Mouse (Mus musculus) kidney, postnatal 0 days (tissue): ENCODE results near the gene Chil3. TPM values are rescaled to one million over a fixed set of nuclear protein-coding genes. Genes with fewer than 3 reads are reported as not detected.
A peak's percentile ranks its signal among the peaks of the same experiment; 100 is the strongest.
"Not testable (repeated sequence)": the region's sequence is repeated elsewhere in the genome, so short reads cannot be mapped to it uniquely, and the experiment has no call there.

Experiments
- ATAC-seq: fragments of 200-750 bp; cut with Nextera tagmentation; replicated peaks from 2 replicates; pipeline ENCODE4 v1.8.0; 2017; ENCODE audit warnings: low read depth, moderate number of reproducible peaks, moderate TSS enrichment, moderate library complexity; ENCODE audit not compliant: low FRiP score
- DNase-seq: peaks from one replicate; pipeline ENCODE4 v3.0.0-alpha.2; 2016; ENCODE audit warnings: low spot score
- H3K27ac ChIP-seq: fragments of 300-500 bp; sonication (generic); 2 replicates; pipeline ENCODE4 v1.5.1; 2014; ENCODE audit warnings: mild to moderate bottlenecking
- H3K27me3 ChIP-seq: fragments of 300-500 bp; sonication (generic); 2 replicates; pipeline ENCODE4 v1.6.1; 2014; ENCODE audit warnings: low read length, mixed read lengths; ENCODE audit not compliant: insufficient read depth
- H3K36me3 ChIP-seq: fragments of 300-500 bp; sonication (generic); 2 replicates; pipeline ENCODE4 v1.6.1; 2014; ENCODE audit warnings: low read length, mixed read lengths; ENCODE audit not compliant: insufficient read depth
- H3K4me1 ChIP-seq: fragments of 300-500 bp; sonication (generic); replicated peaks from 2 replicates; pipeline ENCODE4 v1.6.1; 2014; ENCODE audit warnings: antibody characterized with exemption, low read length, mixed read lengths; ENCODE audit not compliant: insufficient read depth
- H3K4me2 ChIP-seq: fragments of 300-500 bp; sonication (generic); 2 replicates; pipeline ENCODE4 v1.6.1; 2014; ENCODE audit warnings: mild to moderate bottlenecking, low read length, moderate library complexity, mixed read lengths
- H3K4me3 ChIP-seq: fragments of 300-500 bp; sonication (generic); replicated peaks from 2 replicates; pipeline ENCODE4 v1.5.1; 2014; ENCODE audit warnings: low read depth, low read length
- H3K9ac ChIP-seq: fragments of 300-500 bp; sonication (generic); 2 replicates; pipeline ENCODE4 v1.6.1; 2014; ENCODE audit warnings: low read depth, low read length
- H3K9me3 ChIP-seq: fragments of 300-500 bp; sonication (generic); replicated peaks from 2 replicates; pipeline ENCODE4 v1.6.1; 2016; ENCODE audit warnings: low read length, inconsistent platforms, mixed read lengths
- CTCF ChIP-seq: IDR thresholded peaks from 2 replicates; pipeline ENCODE4 v1.5.1; 2016; ENCODE audit warnings: antibody characterized with exemption, low read depth, mild to moderate bottlenecking, moderate library complexity
- WGBS: fragments of 180-500 bp; shearing (Covaris S2); extraction: QIAGEN DNeasy Blood & Tissue Kit; methylation state at CpG from one replicate; pipeline ENCODE4 v1.1.7; 2014; 5-methylcytosine and 5-hydroxymethylcytosine counted together
- polyA plus RNA-seq: library from polyadenylated mRNA; unstranded; fragments of >200 nt; fragmentation: Nextera tagmentation; extraction: Ambion mirVana; gene quantifications from 2 replicates; pipeline ENCODE4 v1.2.1, GENCODE M21; 2015

Chil3 gene
- 0.67 and 1.3 TPM in 2 replicates for polyA plus RNA-seq

GRCm38 (mm10) chr3:106167464-106167863 lies at the start of gene Chil3:
Chil3 (minus strand) TSS chr3:106167564.
- no peaks in the 10 kb centered on the region for H3K4me1 ChIP-seq
- H3K36me3 ChIP-seq = no peaks in the 10 kb centered on the region
- no peak within 1 kb of the TSS for H3K4me2 ChIP-seq
- ATAC-seq = no peak
- no peaks in the 10 kb centered on the region for H3K27me3 ChIP-seq
- TF ChIP-seq CTCF = no peak
- no peak within 1 kb of the TSS for H3K9ac ChIP-seq
- H3K9me3 ChIP-seq = no peaks in the 10 kb centered on the region
- H3K27ac ChIP-seq = no peak within 1 kb of the TSS
- no peak for DNase-seq
- no peak within 1 kb of the TSS for H3K4me3 ChIP-seq
- 78% methylated on average over 3 of the region's 3 CpGs for WGBS

GRCm38 (mm10) chr3:106198030-106198429 lies 30.7 kb upstream of the Chil3 start:
- not testable (repeated sequence) for H3K4me2 ChIP-seq, H3K36me3 ChIP-seq, H3K9ac ChIP-seq, H3K27ac ChIP-seq, H3K4me3 ChIP-seq, H3K9me3 ChIP-seq, H3K27me3 ChIP-seq, ATAC-seq, DNase-seq, H3K4me1 ChIP-seq
- 58% methylated on average over 1 of the region's 1 CpGs for WGBS

DNA sequence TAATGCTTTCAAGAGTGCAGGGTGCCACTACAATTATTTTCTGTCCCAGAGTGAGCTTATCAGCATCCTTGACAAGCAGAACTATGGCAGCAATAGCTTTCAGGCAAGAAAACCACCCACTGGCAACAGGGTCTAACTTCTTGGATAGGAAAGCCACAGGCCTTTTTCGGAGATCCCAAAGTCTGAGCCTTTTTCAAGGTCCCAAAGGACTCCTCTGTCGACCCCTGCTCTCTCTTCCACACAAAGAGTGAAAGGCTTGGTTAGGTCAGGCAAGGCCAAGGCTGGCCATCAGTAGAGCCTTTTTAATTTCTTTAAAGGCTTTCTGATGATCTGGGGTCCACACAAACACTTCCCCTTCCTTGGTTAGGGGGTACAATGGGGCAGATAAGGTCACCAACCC lies 29.9 kb upstream of the Chil3 start:
- H3K4me2 ChIP-seq, H3K27me3 ChIP-seq, H3K27ac ChIP-seq, H3K36me3 ChIP-seq, H3K4me3 ChIP-seq, H3K9ac ChIP-seq, ATAC-seq, H3K9me3 ChIP-seq, DNase-seq, H3K4me1 ChIP-seq: not testable (repeated sequence)
- WGBS = 67% methylated on average over 2 of the region's 2 CpGs

- Histone ChIP-seq H3K27ac (no peak overlapping the region), H3K27me3 (no peaks in the 10 kb centered on the region)
These were observed 28.9 kb upstream of the Chil3 start for GRCm38 (mm10) chr3:106196276-106196675.

GRCm38 (mm10) chr3:106195486-106195885 lies 28.1 kb upstream of the Chil3 start:
- no peak overlapping the region for H3K4me3 ChIP-seq
- H3K27me3 ChIP-seq = no peaks in the 10 kb centered on the region
- no peak overlapping the region for H3K4me2 ChIP-seq
- H3K9me3 ChIP-seq = no peaks in the 10 kb centered on the region
- 91% methylated on average over 12 of the region's 12 CpGs for WGBS
- DNase-seq = no peak
- no peak for ATAC-seq
- no peaks in the 10 kb centered on the region for H3K4me1 ChIP-seq
- H3K27ac ChIP-seq = no peak overlapping the region
- no peaks in the 10 kb centered on the region for H3K36me3 ChIP-seq
- no peak overlapping the region for H3K9ac ChIP-seq
- TF ChIP-seq CTCF = no peak

More at GRCm38 (mm10) chr3:106196276-106196675, 28.9 kb upstream of the Chil3 start:
- ATAC-seq (no peak; the same call in 1 of the 2 replicates), DNase-seq (no peak)
- no peaks in the 10 kb centered on the region for H3K9me3 ChIP-seq
- no peaks in the 10 kb centered on the region for H3K4me1 ChIP-seq
- TF ChIP-seq CTCF = no peak
- H3K9ac ChIP-seq = no peak overlapping the region
- no peak overlapping the region for H3K4me2 ChIP-seq
- H3K36me3 ChIP-seq = no peaks in the 10 kb centered on the region
- no peak overlapping the region for H3K4me3 ChIP-seq

GRCm38 (mm10) chr3:106187991-106188390 lies 20.6 kb upstream of the Chil3 start:
- no peak overlapping the region for H3K4me3 ChIP-seq
- 75% methylated on average over 2 of the region's 2 CpGs for WGBS
- no peaks in the 10 kb centered on the region for H3K4me1 ChIP-seq
- no peak for TF ChIP-seq CTCF
- H3K9ac ChIP-seq = no peak overlapping the region
- H3K9me3 ChIP-seq = no peaks in the 10 kb centered on the region
- H3K27me3 ChIP-seq = no peaks in the 10 kb centered on the region
- no peak for DNase-seq
- H3K4me2 ChIP-seq = no peak overlapping the region
- ATAC-seq = 0 out of 2 replicates have a peak, but pooled peaks have one; percentile 59
- H3K27ac ChIP-seq = no peak overlapping the region
- no peaks in the 10 kb centered on the region for H3K36me3 ChIP-seq

GRCm38 (mm10) chr3:106177509-106178189 lies 10.3 kb upstream of the Chil3 start:
- TF ChIP-seq CTCF = no peak
- 87% methylated on average over 13 of the region's 13 CpGs for WGBS
- Histone ChIP-seq H3K27me3 (no peaks in the 10 kb centered on the region), H3K4me3 (no peak overlapping the region), H3K36me3 (no peaks in the 10 kb centered on the region), H3K9ac (no peak overlapping the region), H3K4me2 (no peak overlapping the region), H3K27ac (no peak overlapping the region), H3K4me1 (no peaks in the 10 kb centered on the region), H3K9me3 (no peaks in the 10 kb centered on the region; the same call in 1 of the 2 replicates)
- no peak for DNase-seq
- ATAC-seq = no peak

- H3K36me3 ChIP-seq, H3K4me2 ChIP-seq, ATAC-seq, H3K9me3 ChIP-seq, DNase-seq, H3K27me3 ChIP-seq, H3K27ac ChIP-seq, H3K4me3 ChIP-seq, H3K4me1 ChIP-seq, H3K9ac ChIP-seq: not testable (repeated sequence)
- 49% methylated on average over 2 of the region's 2 CpGs for WGBS
These were observed 7.6 kb upstream of the Chil3 start for GRCm38 (mm10) chr3:106174971-106175370.

DNA sequence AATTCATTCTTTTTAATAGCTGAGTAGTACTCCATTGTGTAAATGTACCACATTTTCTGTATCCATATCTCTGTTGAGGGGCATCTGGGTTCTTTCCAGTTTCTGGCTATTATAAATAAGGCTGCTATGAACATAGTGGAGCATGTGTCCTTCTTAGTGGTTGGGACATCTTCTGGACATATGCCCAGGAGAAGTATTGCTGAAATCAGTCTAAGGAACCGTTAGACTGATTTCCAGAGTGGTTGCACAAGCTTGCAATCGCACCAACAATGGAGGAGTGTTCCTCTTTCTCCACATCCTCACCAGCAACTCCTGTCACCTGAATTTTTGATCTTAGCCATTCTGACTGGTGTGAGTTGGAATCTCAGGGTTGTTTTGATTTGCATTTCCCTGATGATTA lies 5.1 kb upstream of the Chil3 start:
- not testable (repeated sequence) for H3K9ac ChIP-seq, DNase-seq, ATAC-seq, H3K4me2 ChIP-seq, H3K4me1 ChIP-seq, H3K36me3 ChIP-seq, H3K4me3 ChIP-seq, H3K27ac ChIP-seq, H3K9me3 ChIP-seq, H3K27me3 ChIP-seq
- WGBS = 73% methylated on average over 2 of the region's 2 CpGs
